Mouse (Mus musculus) MEL-GATA-1-ER (cell line): Measurements from ENCODE around the gene Nrgn.

Experiments
- DNase-seq: peaks from one replicate; pipeline ENCODE4 v3.0.0-alpha.2; 2012; ENCODE audit warnings: low read depth; ENCODE audit errors: extremely low read depth

The Nrgn gene

GRCm38 (mm10) chr9:37552536-37553293, at the start of gene Nrgn:
Gene Nrgn (minus strand): TSS chr9:37552904.
- DNase-seq = peak; percentile 81

GRCm38 (mm10) chr9:37600538-37601205, 48.0 kb upstream of the Nrgn start:
- DNase-seq = no peak

- no peak for DNase-seq
These were observed 45.9 kb upstream of the Nrgn start for GRCm38 (mm10) chr9:37598637-37599036.

GRCm38 (mm10) chr9:37595570-37595969, 42.9 kb upstream of the Nrgn start:
- DNase-seq = no peak

GRCm38 (mm10) chr9:37593690-37594089, 41.0 kb upstream of the Nrgn start:
- DNase-seq = no peak

- no peak for DNase-seq
These were observed 39.9 kb upstream of the Nrgn start for GRCm38 (mm10) chr9:37592633-37593032.

- no peak for DNase-seq
These were observed 39.3 kb upstream of the Nrgn start for GRCm38 (mm10) chr9:37592025-37592424.

GRCm38 (mm10) chr9:37590381-37590780, 37.7 kb upstream of the Nrgn start:
- DNase-seq = no peak

GRCm38 (mm10) chr9:37586718-37587117, 34.0 kb upstream of the Nrgn start:
- no peak for DNase-seq

GRCm38 (mm10) chr9:37583594-37583993, 30.9 kb upstream of the Nrgn start:
- no peak for DNase-seq

GRCm38 (mm10) chr9:37576436-37576930, 23.8 kb upstream of the Nrgn start:
- no peak for DNase-seq

- no peak for DNase-seq
These were observed 19.6 kb upstream of the Nrgn start for GRCm38 (mm10) chr9:37572204-37572876.

GRCm38 (mm10) chr9:37569231-37569835, 16.6 kb upstream of the Nrgn start:
- DNase-seq = no peak

- no peak for DNase-seq
These were observed 16.0 kb upstream of the Nrgn start for GRCm38 (mm10) chr9:37568605-37569214.

GRCm38 (mm10) chr9:37567892-37568604, 15.3 kb upstream of the Nrgn start:
- DNase-seq = no peak

- DNase-seq = no peak
These were observed 14.8 kb upstream of the Nrgn start for GRCm38 (mm10) chr9:37567454-37567853.

GRCm38 (mm10) chr9:37567019-37567418, 14.3 kb upstream of the Nrgn start:
- peak; percentile 73 for DNase-seq

- no peak for DNase-seq
These were observed 11.1 kb upstream of the Nrgn start for GRCm38 (mm10) chr9:37563805-37564204.

- no peak for DNase-seq
These were observed 7.9 kb upstream of the Nrgn start for GRCm38 (mm10) chr9:37560617-37561016.

- no peak for DNase-seq
These were observed 3.7 kb upstream of the Nrgn start for GRCm38 (mm10) chr9:37556366-37556765.
